Mouse (Mus musculus): ENCODE measurements around the gene Aqp5.

- TF ChIP-seq POLR2A (IDR thresholded peaks at IDR 0.05; ENCODE audit: borderline replicate concordance, control insufficient read depth, low read depth, low read length) (no peak), CTCF (IDR thresholded peaks at IDR 0.05; ENCODE audit: control insufficient read depth, insufficient read depth, low read length) (no peak)
Observed at GRCm38 (mm10) chr15:99619821-99620220, 29.2 kb downstream of the Aqp5 start.

Data from bone marrow, adult 2 months (tissue).